Mouse (Mus musculus): Measurements from ENCODE around the gene Zfp784. TPM values are rescaled to one million over a fixed set of nuclear protein-coding genes. Genes with fewer than 3 reads are reported as not detected.

Gene Zfp784
- polyA plus RNA-seq (2014; fragmentation: Nextera tagmentation; extraction: Ambion mirVana) = 4.4 and 6.0 TPM in 2 replicates

GRCm38 (mm10) chr7:5038109-5038732 is at the start of gene Zfp784:
TSS of gene Zfp784 (minus strand) at chr7:5038446.
- Histone ChIP-seq H3K4me1 (ENCODE audit: control insufficient read depth, insufficient read depth, low read length) (peaks cover 6% of the 10 kb centered on the region; the same call in 1 of the 2 replicates), H3K27ac (replicated peaks; ENCODE audit: low read depth, low read length) (peak within 1 kb of the TSS; percentile 97), H3K27me3 (replicated peaks; ENCODE audit: control insufficient read depth, insufficient read depth, low read length) (no peaks in the 10 kb centered on the region), H3K4me3 (ENCODE audit: low read depth, low read length) (peak within 1 kb of the TSS; percentile 71), H3K4me2 (ENCODE audit: low read depth, low read length) (peak within 1 kb of the TSS; percentile 65), H3K36me3 (ENCODE audit: control insufficient read depth, insufficient read depth, low read length) (peaks cover 39% of the 10 kb centered on the region), H3K9me3 (ENCODE audit: control insufficient read depth, low read length) (no peaks in the 10 kb centered on the region), H3K9ac (ENCODE audit: low read depth, low read length) (peak within 1 kb of the TSS; percentile 78)
- ATAC-seq (ENCODE audit: low read depth) (peak; percentile 97), DNase-seq (ENCODE audit: low spot score) (peak; percentile 95)
- WGBS = under 1% methylated on average over 47 of the region's 48 CpGs

GRCm38 (mm10) chr7:5087886-5088285 is 49.6 kb upstream of the Zfp784 start:
- Histone ChIP-seq H3K9ac (ENCODE audit: low read depth, low read length) (no peak overlapping the region), H3K4me1 (ENCODE audit: control insufficient read depth, insufficient read depth, low read length) (no peaks in the 10 kb centered on the region), H3K36me3 (ENCODE audit: control insufficient read depth, insufficient read depth, low read length) (peaks cover 74% of the 10 kb centered on the region), H3K4me3 (ENCODE audit: low read depth, low read length) (no peak overlapping the region), H3K4me2 (ENCODE audit: low read depth, low read length) (no peak overlapping the region), H3K9me3 (ENCODE audit: control insufficient read depth, low read length) (no peaks in the 10 kb centered on the region), H3K27ac (replicated peaks; ENCODE audit: low read depth, low read length) (no peak overlapping the region), H3K27me3 (replicated peaks; ENCODE audit: control insufficient read depth, insufficient read depth, low read length) (no peaks in the 10 kb centered on the region)
- no peak for ATAC-seq (ENCODE audit: low read depth)
- no peak for DNase-seq (ENCODE audit: low spot score)
- 72% methylated on average over 4 of the region's 4 CpGs for WGBS

- Histone ChIP-seq H3K36me3 (ENCODE audit: control insufficient read depth, insufficient read depth, low read length) (peaks cover 68% of the 10 kb centered on the region), H3K9ac (ENCODE audit: low read depth, low read length) (no peak overlapping the region), H3K9me3 (ENCODE audit: control insufficient read depth, low read length) (no peaks in the 10 kb centered on the region), H3K27me3 (replicated peaks; ENCODE audit: control insufficient read depth, insufficient read depth, low read length) (no peaks in the 10 kb centered on the region), H3K4me3 (ENCODE audit: low read depth, low read length) (no peak overlapping the region), H3K4me1 (ENCODE audit: control insufficient read depth, insufficient read depth, low read length) (peaks cover under 1% of the 10 kb centered on the region; the same call in 1 of the 2 replicates), H3K27ac (replicated peaks; ENCODE audit: low read depth, low read length) (no peak overlapping the region), H3K4me2 (ENCODE audit: low read depth, low read length) (no peak overlapping the region)
- ATAC-seq (ENCODE audit: low read depth) (no peak), DNase-seq (ENCODE audit: low spot score) (no peak)
- 87% methylated on average over 5 of the region's 5 CpGs for WGBS
These were observed 48.7 kb upstream of the Zfp784 start for GRCm38 (mm10) chr7:5086921-5087440.

GRCm38 (mm10) chr7:5085512-5085911 is 47.3 kb upstream of the Zfp784 start:
- Histone ChIP-seq H3K27me3 (replicated peaks; ENCODE audit: control insufficient read depth, insufficient read depth, low read length) (no peaks in the 10 kb centered on the region), H3K9ac (ENCODE audit: low read depth, low read length) (no peak overlapping the region), H3K4me2 (ENCODE audit: low read depth, low read length) (no peak overlapping the region), H3K9me3 (ENCODE audit: control insufficient read depth, low read length) (no peaks in the 10 kb centered on the region), H3K36me3 (ENCODE audit: control insufficient read depth, insufficient read depth, low read length) (peaks cover 56% of the 10 kb centered on the region), H3K4me1 (ENCODE audit: control insufficient read depth, insufficient read depth, low read length) (peaks cover 10% of the 10 kb centered on the region; the same call in 1 of the 2 replicates), H3K27ac (replicated peaks; ENCODE audit: low read depth, low read length) (no peak overlapping the region), H3K4me3 (ENCODE audit: low read depth, low read length) (no peak overlapping the region)
- WGBS = 92% methylated on average over 1 of the region's 1 CpGs
- ATAC-seq (ENCODE audit: low read depth) = no peak
- DNase-seq (ENCODE audit: low spot score) = no peak

- H3K4me1 ChIP-seq (ENCODE audit: control insufficient read depth, insufficient read depth, low read length) = peaks cover 10% of the 10 kb centered on the region; the same call in 1 of the 2 replicates
- no peaks in the 10 kb centered on the region for H3K27me3 ChIP-seq (replicated peaks; ENCODE audit: control insufficient read depth, insufficient read depth, low read length)
- DNase-seq (ENCODE audit: low spot score) = no peak
- ATAC-seq (ENCODE audit: low read depth) = no peak
- no peak overlapping the region for H3K27ac ChIP-seq (replicated peaks; ENCODE audit: low read depth, low read length)
- 89% methylated on average over 18 of the region's 18 CpGs for WGBS
- H3K9ac ChIP-seq (ENCODE audit: low read depth, low read length) = no peak overlapping the region
- H3K36me3 ChIP-seq (ENCODE audit: control insufficient read depth, insufficient read depth, low read length) = peaks cover 54% of the 10 kb centered on the region
- H3K4me3 ChIP-seq (ENCODE audit: low read depth, low read length) = no peak overlapping the region
- H3K9me3 ChIP-seq (ENCODE audit: control insufficient read depth, low read length) = no peaks in the 10 kb centered on the region
- H3K4me2 ChIP-seq (ENCODE audit: low read depth, low read length) = no peak overlapping the region
These were observed 45.3 kb upstream of the Zfp784 start for GRCm38 (mm10) chr7:5083325-5084105.

GRCm38 (mm10) chr7:5081939-5082338 is 43.7 kb upstream of the Zfp784 start:
- peaks cover 64% of the 10 kb centered on the region for H3K36me3 ChIP-seq (ENCODE audit: control insufficient read depth, insufficient read depth, low read length)
- DNase-seq (ENCODE audit: low spot score) (no peak), ATAC-seq (ENCODE audit: low read depth) (no peak)
- peaks cover 10% of the 10 kb centered on the region; the same call in 1 of the 2 replicates for H3K4me1 ChIP-seq (ENCODE audit: control insufficient read depth, insufficient read depth, low read length)
- H3K27ac ChIP-seq (replicated peaks; ENCODE audit: low read depth, low read length) = no peak overlapping the region
- no peak overlapping the region; the same call in 1 of the 2 replicates for H3K9ac ChIP-seq (ENCODE audit: low read depth, low read length)
- no peaks in the 10 kb centered on the region for H3K9me3 ChIP-seq (ENCODE audit: control insufficient read depth, low read length)
- H3K4me2 ChIP-seq (ENCODE audit: low read depth, low read length) = 0 out of 2 replicates have a peak overlapping the region, but pooled peaks have one; percentile 12
- H3K27me3 ChIP-seq (replicated peaks; ENCODE audit: control insufficient read depth, insufficient read depth, low read length) = no peaks in the 10 kb centered on the region
- 94% methylated on average over 2 of the region's 2 CpGs for WGBS
- H3K4me3 ChIP-seq (ENCODE audit: low read depth, low read length) = peak overlapping the region; percentile 0; the same call in 1 of the 2 replicates

GRCm38 (mm10) chr7:5081241-5081640 is 43.0 kb upstream of the Zfp784 start:
- H3K27me3 ChIP-seq (replicated peaks; ENCODE audit: control insufficient read depth, insufficient read depth, low read length) = no peaks in the 10 kb centered on the region
- peaks cover 10% of the 10 kb centered on the region; the same call in 1 of the 2 replicates for H3K4me1 ChIP-seq (ENCODE audit: control insufficient read depth, insufficient read depth, low read length)
- no peaks in the 10 kb centered on the region for H3K9me3 ChIP-seq (ENCODE audit: control insufficient read depth, low read length)
- H3K4me3 ChIP-seq (ENCODE audit: low read depth, low read length) = peak overlapping the region; percentile 100
- peak overlapping the region; percentile 98 for H3K9ac ChIP-seq (ENCODE audit: low read depth, low read length)
- peaks cover 65% of the 10 kb centered on the region for H3K36me3 ChIP-seq (ENCODE audit: control insufficient read depth, insufficient read depth, low read length)
- DNase-seq (ENCODE audit: low spot score) = no peak
- no peak for ATAC-seq (ENCODE audit: low read depth)
- 72% methylated on average over 6 of the region's 6 CpGs for WGBS
- peak overlapping the region; percentile 69 for H3K4me2 ChIP-seq (ENCODE audit: low read depth, low read length)
- H3K27ac ChIP-seq (replicated peaks; ENCODE audit: low read depth, low read length) = no peak overlapping the region

GRCm38 (mm10) chr7:5080815-5081214 is 42.6 kb upstream of the Zfp784 start:
- Histone ChIP-seq H3K9ac (ENCODE audit: low read depth, low read length) (peak overlapping the region; percentile 98), H3K4me3 (ENCODE audit: low read depth, low read length) (peak overlapping the region; percentile 100), H3K27me3 (replicated peaks; ENCODE audit: control insufficient read depth, insufficient read depth, low read length) (no peaks in the 10 kb centered on the region), H3K9me3 (ENCODE audit: control insufficient read depth, low read length) (no peaks in the 10 kb centered on the region), H3K4me2 (ENCODE audit: low read depth, low read length) (peak overlapping the region; percentile 69), H3K36me3 (ENCODE audit: control insufficient read depth, insufficient read depth, low read length) (peaks cover 65% of the 10 kb centered on the region), H3K27ac (replicated peaks; ENCODE audit: low read depth, low read length) (peak overlapping the region; percentile 94), H3K4me1 (ENCODE audit: control insufficient read depth, insufficient read depth, low read length) (peaks cover 10% of the 10 kb centered on the region; the same call in 1 of the 2 replicates)
- ATAC-seq (ENCODE audit: low read depth) = no peak
- 8% methylated on average over 6 of the region's 6 CpGs for WGBS
- no peak for DNase-seq (ENCODE audit: low spot score)
